Mouse (Mus musculus): Measurements from ENCODE around the gene Ythdf1. TPM values are rescaled to one million over a fixed set of nuclear protein-coding genes. Genes with fewer than 3 reads are reported as not detected.

Gene Ythdf1
- polyA plus RNA-seq, 1 experiment, result 68.5 TPM

DNA sequence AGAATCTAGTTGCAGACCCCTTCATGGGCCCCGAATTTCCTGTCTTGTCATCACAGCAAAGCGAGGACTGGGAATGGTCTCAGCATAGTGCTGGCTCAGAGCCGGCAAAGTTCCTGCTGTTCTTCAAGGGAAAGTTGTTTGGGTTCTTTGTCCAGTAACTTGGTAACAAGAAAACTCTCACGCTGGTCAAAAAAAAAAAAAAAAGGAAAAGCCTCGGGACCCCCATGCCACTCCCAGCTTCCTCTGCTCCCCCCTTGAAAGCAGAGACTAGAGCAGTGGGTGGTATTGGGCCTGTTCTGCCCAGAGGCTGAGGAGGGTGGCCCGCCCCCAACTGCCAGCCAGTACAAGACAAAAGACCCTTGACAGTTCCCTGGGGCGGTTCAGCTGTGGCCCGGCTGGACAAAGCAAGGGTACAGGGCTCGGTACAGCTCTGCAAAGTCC lies 32.0 kb upstream of the Ythdf1 start:
- DNase-seq (ENCODE audit: low read depth), result peak; percentile 92
- TF ChIP-seq POLR2A (IDR thresholded peaks at IDR 0.05; ENCODE audit: borderline replicate concordance, extremely low read depth, insufficient read depth, insufficient read length, poor library complexity, severe bottlenecking) (no peak), CTCF (IDR thresholded peaks at IDR 0.05; ENCODE audit: borderline replicate concordance, extremely low read depth, insufficient read depth, insufficient read length) (no peak)

GRCm38 (mm10) chr2:180949947-180950346 lies 29.2 kb upstream of the Ythdf1 start:
- TF ChIP-seq POLR2A (IDR thresholded peaks at IDR 0.05; ENCODE audit: borderline replicate concordance, extremely low read depth, insufficient read depth, insufficient read length, poor library complexity, severe bottlenecking) (no peak), CTCF (IDR thresholded peaks at IDR 0.05; ENCODE audit: borderline replicate concordance, extremely low read depth, insufficient read depth, insufficient read length) (no peak)
- DNase-seq (ENCODE audit: low read depth), result no peak

GRCm38 (mm10) chr2:180941869-180942268 lies 21.1 kb upstream of the Ythdf1 start:
- peak; percentile 82 for DNase-seq (ENCODE audit: low read depth)
- TF ChIP-seq POLR2A (IDR thresholded peaks at IDR 0.05; ENCODE audit: borderline replicate concordance, extremely low read depth, insufficient read depth, insufficient read length, poor library complexity, severe bottlenecking) (no peak), CTCF (IDR thresholded peaks at IDR 0.05; ENCODE audit: borderline replicate concordance, extremely low read depth, insufficient read depth, insufficient read length) (no peak)

GRCm38 (mm10) chr2:180940187-180940586 lies 19.4 kb upstream of the Ythdf1 start:
- TF ChIP-seq CTCF (IDR thresholded peaks at IDR 0.05; ENCODE audit: borderline replicate concordance, extremely low read depth, insufficient read depth, insufficient read length) (no peak), POLR2A (IDR thresholded peaks at IDR 0.05; ENCODE audit: borderline replicate concordance, extremely low read depth, insufficient read depth, insufficient read length, poor library complexity, severe bottlenecking) (no peak)
- DNase-seq (ENCODE audit: low read depth), result no peak

DNA sequence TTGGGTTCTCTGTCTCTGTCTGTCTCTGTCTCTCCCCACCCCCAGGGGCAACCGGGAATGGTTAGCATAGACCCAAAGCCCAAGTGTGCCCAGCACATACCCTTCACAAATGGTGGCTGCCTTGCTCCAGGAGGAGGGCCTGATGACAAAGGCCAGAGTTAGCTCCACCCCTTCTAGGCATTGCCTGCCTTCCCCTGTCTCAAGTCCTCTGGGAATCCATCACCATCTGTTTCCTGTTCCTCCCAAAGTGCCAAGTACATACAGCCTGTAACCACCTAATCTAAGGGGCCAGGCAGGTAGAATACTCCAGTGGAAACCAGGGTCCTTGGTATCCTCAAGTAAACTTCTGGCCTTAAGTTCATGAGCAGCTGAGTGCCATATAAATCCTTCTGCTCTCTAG lies 11.7 kb upstream of the Ythdf1 start:
- no peak for TF ChIP-seq CTCF (IDR thresholded peaks at IDR 0.05; ENCODE audit: borderline replicate concordance, extremely low read depth, insufficient read depth, insufficient read length)
- TF ChIP-seq POLR2A (IDR thresholded peaks at IDR 0.05; ENCODE audit: borderline replicate concordance, extremely low read depth, insufficient read depth, insufficient read length, poor library complexity, severe bottlenecking), result no peak
- DNase-seq (ENCODE audit: low read depth), result peak; percentile 47

DNA sequence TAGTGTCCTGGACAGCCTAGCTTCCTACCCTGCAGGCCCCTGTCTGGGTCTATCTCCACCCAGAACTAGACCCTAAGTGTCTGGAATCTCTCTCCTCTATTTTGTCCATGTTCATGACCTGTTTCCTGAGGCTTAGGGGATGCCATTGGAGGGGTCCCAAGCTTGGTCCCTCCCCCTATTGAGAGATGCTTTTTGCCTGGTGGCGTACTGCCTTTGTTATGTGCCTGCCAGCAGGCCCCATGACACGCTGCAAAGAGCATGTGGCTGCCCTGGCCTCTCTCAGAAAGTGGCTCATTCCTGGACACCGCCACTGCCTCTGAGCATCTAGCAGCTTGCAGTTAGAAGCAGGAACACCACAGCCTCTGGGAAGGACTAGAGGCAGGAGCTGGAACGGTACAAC lies 8.0 kb upstream of the Ythdf1 start, which contains the start of gene Birc7:
Birc7 (plus strand) TSS at position 301 of the 400 bp plus-strand sequence.
- TF ChIP-seq CTCF (IDR thresholded peaks at IDR 0.05; ENCODE audit: borderline replicate concordance, extremely low read depth, insufficient read depth, insufficient read length), result no peak
- no peak for TF ChIP-seq POLR2A (IDR thresholded peaks at IDR 0.05; ENCODE audit: borderline replicate concordance, extremely low read depth, insufficient read depth, insufficient read length, poor library complexity, severe bottlenecking)
- DNase-seq (ENCODE audit: low read depth), result no peak

GRCm38 (mm10) chr2:180925176-180925575 lies 4.4 kb upstream of the Ythdf1 start:
- DNase-seq (ENCODE audit: low read depth), result peak; percentile 70
- peak; percentile 93 for TF ChIP-seq CTCF (IDR thresholded peaks at IDR 0.05; ENCODE audit: borderline replicate concordance, extremely low read depth, insufficient read depth, insufficient read length)
- no peak for TF ChIP-seq POLR2A (IDR thresholded peaks at IDR 0.05; ENCODE audit: borderline replicate concordance, extremely low read depth, insufficient read depth, insufficient read length, poor library complexity, severe bottlenecking)

DNA sequence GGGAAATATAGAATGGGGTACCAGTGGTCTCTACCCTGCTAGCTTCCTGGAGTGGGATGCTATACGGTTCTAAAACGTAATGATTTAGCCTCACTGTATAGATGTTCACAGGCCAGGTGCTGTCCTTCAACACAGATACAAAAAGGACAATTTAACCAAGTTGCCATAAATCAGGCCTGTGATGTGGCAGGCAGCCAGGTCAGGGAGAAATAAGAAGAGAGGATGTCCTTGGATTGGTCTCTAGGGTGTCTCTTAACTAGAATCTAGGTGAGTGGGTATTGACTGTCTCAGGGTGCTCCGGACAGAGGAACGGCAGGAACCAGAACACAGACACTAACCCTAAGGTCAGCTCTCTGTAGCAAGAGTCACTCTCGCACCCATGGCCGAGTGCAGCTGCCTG lies 2.0 kb upstream of the Ythdf1 start:
- no peak for DNase-seq (ENCODE audit: low read depth)
- no peak for TF ChIP-seq POLR2A (IDR thresholded peaks at IDR 0.05; ENCODE audit: borderline replicate concordance, extremely low read depth, insufficient read depth, insufficient read length, poor library complexity, severe bottlenecking)
- TF ChIP-seq CTCF (IDR thresholded peaks at IDR 0.05; ENCODE audit: borderline replicate concordance, extremely low read depth, insufficient read depth, insufficient read length), result no peak

DNA sequence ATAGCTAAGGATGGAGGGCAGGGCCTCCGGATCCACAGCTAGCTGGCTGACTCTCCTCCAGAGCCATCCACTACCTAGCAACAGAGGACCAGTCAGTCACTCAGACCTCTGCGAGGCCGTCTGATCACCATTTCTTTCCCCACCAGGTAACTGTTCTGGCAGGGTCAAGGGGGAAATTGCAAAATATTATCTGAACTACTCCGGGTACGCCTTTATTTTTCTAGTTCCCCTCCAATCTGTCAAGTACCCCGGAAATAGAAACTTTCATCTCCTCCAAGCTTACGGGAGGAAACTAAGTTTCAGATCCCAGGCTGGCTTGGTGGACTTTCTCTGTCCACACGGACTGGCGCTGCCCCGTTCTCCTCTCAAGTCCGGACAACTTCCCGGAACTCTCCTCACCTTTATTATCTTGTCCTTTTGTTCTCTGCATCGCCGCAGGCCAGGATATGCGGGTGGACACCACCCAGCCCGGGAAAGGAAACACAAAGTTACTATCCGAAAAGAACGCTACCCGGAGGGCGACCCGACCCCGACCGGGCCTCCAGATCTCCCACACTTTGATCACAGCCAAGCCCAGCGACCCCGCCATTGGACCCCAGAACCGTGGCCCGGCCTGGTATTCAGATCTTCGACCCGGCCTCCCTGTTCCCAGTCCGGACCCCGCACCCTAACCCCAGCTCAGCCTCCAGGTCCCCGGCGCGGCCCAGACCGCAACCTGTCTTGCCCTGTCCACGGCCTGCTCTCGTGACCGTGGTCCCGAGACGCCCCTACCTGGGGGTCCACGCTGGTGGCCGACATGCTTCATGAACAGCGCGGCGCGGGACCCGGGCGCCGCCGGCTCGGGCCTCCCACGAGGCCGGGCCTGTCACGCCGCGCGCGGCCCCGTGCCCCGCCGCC lies 588 bp downstream of the Ythdf1 start:
- DNase-seq (ENCODE audit: low read depth), result no peak
- TF ChIP-seq POLR2A (IDR thresholded peaks at IDR 0.05; ENCODE audit: borderline replicate concordance, extremely low read depth, insufficient read depth, insufficient read length, poor library complexity, severe bottlenecking), result no peak
- no peak for TF ChIP-seq CTCF (IDR thresholded peaks at IDR 0.05; ENCODE audit: borderline replicate concordance, extremely low read depth, insufficient read depth, insufficient read length)

DNA sequence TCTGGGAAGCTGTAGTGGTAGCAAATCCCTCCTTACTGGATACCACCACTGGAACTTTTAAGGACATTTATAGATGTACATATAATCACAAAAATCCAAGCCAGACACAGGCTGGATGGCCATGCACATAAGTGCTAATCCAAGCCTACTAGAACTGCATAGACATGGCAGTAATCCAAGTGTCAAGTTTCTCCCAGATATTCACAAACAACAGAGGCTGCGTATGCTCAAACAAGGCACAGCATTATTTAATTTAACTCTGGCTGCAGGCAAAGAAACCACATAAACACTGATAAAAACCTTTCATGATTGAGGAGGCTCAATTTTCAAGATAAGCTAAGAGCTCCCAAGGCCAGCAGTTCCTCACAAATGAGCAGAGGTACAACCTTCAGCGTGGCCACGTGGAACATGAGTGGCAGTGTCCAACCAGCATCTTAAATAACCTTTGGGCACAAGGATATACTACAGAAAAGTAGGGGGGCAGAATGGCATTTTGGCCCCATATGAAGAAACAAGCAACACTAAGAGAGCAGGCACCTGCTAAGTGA lies 4.8 kb downstream of the Ythdf1 start:
- TF ChIP-seq POLR2A (IDR thresholded peaks at IDR 0.05; ENCODE audit: borderline replicate concordance, extremely low read depth, insufficient read depth, insufficient read length, poor library complexity, severe bottlenecking), result no peak
- TF ChIP-seq CTCF (IDR thresholded peaks at IDR 0.05; ENCODE audit: borderline replicate concordance, extremely low read depth, insufficient read depth, insufficient read length), result no peak
- no peak for DNase-seq (ENCODE audit: low read depth)

GRCm38 (mm10) chr2:180910928-180911327 lies 9.8 kb downstream of the Ythdf1 start:
- no peak for TF ChIP-seq CTCF (IDR thresholded peaks at IDR 0.05; ENCODE audit: borderline replicate concordance, extremely low read depth, insufficient read depth, insufficient read length)
- TF ChIP-seq POLR2A (IDR thresholded peaks at IDR 0.05; ENCODE audit: borderline replicate concordance, extremely low read depth, insufficient read depth, insufficient read length, poor library complexity, severe bottlenecking), result no peak
- no peak for DNase-seq (ENCODE audit: low read depth)
